ENCODE assay signal across 9 mouse cellular contexts in genomic region chr1:84359611-84360500, GRCm38 (mm10). TPM values are rescaled to one million over a fixed set of nuclear protein-coding genes. Genes with fewer than 3 reads are reported as not detected.
DNase-seq lines count a peak whose midpoint lies in the region; ATAC-seq lines count a peak whose summit lies in the region.
"Had no signal": no experiment of that assay in that cellular context is flagged by ENCODE, and none has a peak within 500 bp of the region (broad histone marks: within the 10 kb centered on the region; RNA-seq: fewer than 3 reads in every experiment).

No protein-coding gene starts in this region.

- H3K9me3 ChIP-seq in hindbrain, embryonic 13.5 days = no peaks in the 10 kb centered on the region
- H3K9me3 ChIP-seq: forebrain, embryonic 13.5 days had no signal

- peak; percentile 37 for DNase-seq in ovary, adult 18-20 months (ENCODE audit: low spot score)
- DNase-seq in ovary, postnatal 14 days (ENCODE audit: low spot score) = no peak
- DNase-seq in cerebellum, adult 11-12 months = peak; percentile 71
- peak; percentile 56 to 64 for DNase-seq in gastrocnemius, postnatal 36 days
- no peak for DNase-seq in yolk sac, embryonic 10.5 days (ENCODE audit: low spot score)

- 83% methylated on average over 6 of the region's 6 CpGs for WGBS in hindbrain, embryonic 13.5 days

- no peak overlapping the region for H3K4me3 ChIP-seq in hindbrain, embryonic 13.5 days
- H3K4me3 ChIP-seq: forebrain, embryonic 13.5 days had no signal

- intact Hi-C loops in gastrocnemius, postnatal 36 days (cut with DNase I) = no loop called here

- no peaks in the 10 kb centered on the region for H3K4me1 ChIP-seq in hindbrain, embryonic 13.5 days (replicated peaks)
- H3K4me1 ChIP-seq: forebrain, embryonic 13.5 days had no signal

- peak; percentile 66 for ATAC-seq in megakaryocyte, adult 5-6 weeks (ENCODE audit: poor library complexity, severe bottlenecking)
- no peak for ATAC-seq in hindbrain, embryonic 13.5 days (ENCODE audit: low FRiP score)
- no peak for ATAC-seq in CD4-positive, CD25-positive, alpha-beta regulatory T cell, adult 4 months
- ATAC-seq: forebrain, embryonic 13.5 days had no signal

- H3K27ac ChIP-seq in hindbrain, embryonic 13.5 days = no peak overlapping the region
- H3K27ac ChIP-seq: forebrain, embryonic 13.5 days had no signal

- no peak overlapping the region for H3K9ac ChIP-seq in hindbrain, embryonic 13.5 days
- H3K9ac ChIP-seq: forebrain, embryonic 13.5 days had no signal

- H3K36me3 ChIP-seq in hindbrain, embryonic 13.5 days = no peaks in the 10 kb centered on the region

- no peak overlapping the region for H3K4me2 ChIP-seq in hindbrain, embryonic 13.5 days
- H3K4me2 ChIP-seq: forebrain, embryonic 13.5 days had no signal

- H3K27me3 ChIP-seq in hindbrain, embryonic 13.5 days = no peaks in the 10 kb centered on the region
- H3K27me3 ChIP-seq: forebrain, embryonic 13.5 days had no signal

RNA-seq across cellular contexts. Expression of gene Pid1, which starts 4.1 kb away (rescaled TPM):
- 1 to 10 TPM; 6.1 to 7.9 TPM for total RNA-seq in gastrocnemius, postnatal 36 days (2021)
- 121 and 132 TPM in 2 replicates for total RNA-seq in megakaryocyte, adult 5-6 weeks (2015)
- total RNA-seq in megakaryocyte, adult 5-6 weeks (2017) = 107 and 113 TPM in 2 replicates
- 145 and 171 TPM in 2 replicates for polyA plus RNA-seq in hindbrain, embryonic 13.5 days (2015; fragmentation: Nextera tagmentation; extraction: Ambion mirVana)
- under 1 TPM; 0.28 to 0.98 TPM for polyA plus RNA-seq in CD4-positive, CD25-positive, alpha-beta regulatory T cell, adult 4 months (2017; shearing (Covaris generic))

Comparison
In these comparisons a context has a peak if more than half of its experiments do, and no peak if none do; other contexts are left out.
1. DNase-seq: peak in ovary, adult 18-20 months (single experiment), cerebellum, adult 11-12 months (single experiment) and gastrocnemius, postnatal 36 days (2 of 2); none in ovary, postnatal 14 days (single experiment) and yolk sac, embryonic 10.5 days (single experiment).
2. RNA of gene Pid1, which starts 4.1 kb away (total RNA-seq): 107 to 132 TPM in megakaryocyte, adult 5-6 weeks; 6.1 to 7.9 TPM in gastrocnemius, postnatal 36 days; every median in the first group is over 10 times any median in the second.